Mouse (Mus musculus): ENCODE data around the gene Polr3gl. TPM values are rescaled to one million over a fixed set of nuclear protein-coding genes. Genes with fewer than 3 reads are reported as not detected.

Gene Polr3gl
- polyA plus RNA-seq, 1 experiment from 2014 or later, result 28.4 TPM

GRCm38 (mm10) chr3:96551890-96552289, 42.1 kb downstream of the Polr3gl start:
- Histone ChIP-seq H3K4me3 (ENCODE audit: low read depth, low read length) (no peak overlapping the region), H3K4me1 (replicated peaks; ENCODE audit: control insufficient read depth, insufficient read depth, low read length) (peaks cover 3% of the 10 kb centered on the region), H3K27me3 (ENCODE audit: control insufficient read depth, insufficient read depth, low read length) (no peaks in the 10 kb centered on the region), H3K27ac (ENCODE audit: low read depth, low read length) (no peak overlapping the region), H3K9me3 (ENCODE audit: control insufficient read depth, low read length) (no peaks in the 10 kb centered on the region), H3K36me3 (ENCODE audit: control insufficient read depth, insufficient read depth, low read length) (no peaks in the 10 kb centered on the region), H3K9ac (ENCODE audit: low read length) (no peak overlapping the region), H3K4me2 (ENCODE audit: low read depth, low read length, severe bottlenecking) (no peak overlapping the region)
- DNase-seq (ENCODE audit: low spot score), result no peak
- 78% methylated on average over 7 of the region's 7 CpGs for WGBS
- no peak for ATAC-seq (replicated peaks; ENCODE audit: low FRiP score)

GRCm38 (mm10) chr3:96551203-96551602, 42.8 kb downstream of the Polr3gl start:
- H3K36me3 ChIP-seq (ENCODE audit: control insufficient read depth, insufficient read depth, low read length), result no peaks in the 10 kb centered on the region
- H3K9ac ChIP-seq (ENCODE audit: low read length), result no peak overlapping the region
- peaks cover 3% of the 10 kb centered on the region for H3K4me1 ChIP-seq (replicated peaks; ENCODE audit: control insufficient read depth, insufficient read depth, low read length)
- no peak overlapping the region for H3K27ac ChIP-seq (ENCODE audit: low read depth, low read length)
- no peaks in the 10 kb centered on the region for H3K27me3 ChIP-seq (ENCODE audit: control insufficient read depth, insufficient read depth, low read length)
- no peak for ATAC-seq (replicated peaks; ENCODE audit: low FRiP score)
- no peak overlapping the region for H3K4me3 ChIP-seq (ENCODE audit: low read depth, low read length)
- no peak for DNase-seq (ENCODE audit: low spot score)
- 19% methylated on average over 8 of the region's 8 CpGs for WGBS
- H3K4me2 ChIP-seq (ENCODE audit: low read depth, low read length, severe bottlenecking), result no peak overlapping the region
- H3K9me3 ChIP-seq (ENCODE audit: control insufficient read depth, low read length), result no peaks in the 10 kb centered on the region

GRCm38 (mm10) chr3:96549346-96549745, 44.6 kb downstream of the Polr3gl start:
- no peaks in the 10 kb centered on the region for H3K4me1 ChIP-seq (replicated peaks; ENCODE audit: control insufficient read depth, insufficient read depth, low read length)
- no peak overlapping the region for H3K4me3 ChIP-seq (ENCODE audit: low read depth, low read length)
- H3K36me3 ChIP-seq (ENCODE audit: control insufficient read depth, insufficient read depth, low read length), result no peaks in the 10 kb centered on the region
- H3K27me3 ChIP-seq (ENCODE audit: control insufficient read depth, insufficient read depth, low read length), result no peaks in the 10 kb centered on the region
- H3K27ac ChIP-seq (ENCODE audit: low read depth, low read length), result no peak overlapping the region
- WGBS, result 84% methylated on average over 5 of the region's 5 CpGs
- no peak overlapping the region for H3K9ac ChIP-seq (ENCODE audit: low read length)
- H3K4me2 ChIP-seq (ENCODE audit: low read depth, low read length, severe bottlenecking), result no peak overlapping the region
- no peaks in the 10 kb centered on the region for H3K9me3 ChIP-seq (ENCODE audit: control insufficient read depth, low read length)
- DNase-seq (ENCODE audit: low spot score) (no peak), ATAC-seq (replicated peaks; ENCODE audit: low FRiP score) (no peak)

- no peak overlapping the region for H3K4me2 ChIP-seq (ENCODE audit: low read depth, low read length, severe bottlenecking)
- DNase-seq (ENCODE audit: low spot score), result no peak
- H3K36me3 ChIP-seq (ENCODE audit: control insufficient read depth, insufficient read depth, low read length), result no peaks in the 10 kb centered on the region
- H3K4me1 ChIP-seq (replicated peaks; ENCODE audit: control insufficient read depth, insufficient read depth, low read length), result no peaks in the 10 kb centered on the region
- H3K27me3 ChIP-seq (ENCODE audit: control insufficient read depth, insufficient read depth, low read length), result no peaks in the 10 kb centered on the region
- WGBS, result 84% methylated on average over 7 of the region's 7 CpGs
- no peak for ATAC-seq (replicated peaks; ENCODE audit: low FRiP score)
- no peak overlapping the region for H3K9ac ChIP-seq (ENCODE audit: low read length)
- no peak overlapping the region for H3K27ac ChIP-seq (ENCODE audit: low read depth, low read length)
- no peaks in the 10 kb centered on the region for H3K9me3 ChIP-seq (ENCODE audit: control insufficient read depth, low read length)
- H3K4me3 ChIP-seq (ENCODE audit: low read depth, low read length), result no peak overlapping the region
Observed at GRCm38 (mm10) chr3:96548824-96549223, 45.2 kb downstream of the Polr3gl start.

DNA sequence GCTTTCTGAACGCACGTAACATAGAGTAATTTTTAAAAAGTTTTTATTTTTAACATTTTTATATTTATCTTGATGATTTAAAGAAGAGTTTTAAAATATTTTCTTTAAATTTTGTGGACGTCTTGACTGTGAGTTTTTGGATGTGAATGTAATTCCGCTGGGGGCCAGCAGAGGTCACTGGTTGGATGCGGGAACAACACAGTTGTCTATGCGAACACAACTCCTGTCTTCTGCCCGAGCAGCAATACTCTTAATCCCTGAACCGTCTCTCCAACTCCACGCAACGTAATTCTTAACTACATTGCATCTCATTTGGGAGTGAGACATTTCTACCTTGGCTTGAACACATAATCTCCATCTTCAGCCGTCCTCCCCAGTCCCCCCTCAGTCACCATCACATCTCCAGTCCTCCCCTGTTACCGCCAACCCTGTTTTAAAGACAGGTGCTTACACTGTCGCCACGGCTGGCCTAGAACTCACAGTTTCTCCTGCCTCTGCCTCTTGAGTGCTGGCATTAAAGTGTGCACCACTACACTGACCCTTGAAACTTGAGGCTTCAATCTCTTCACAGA, 46.5 kb downstream of the Polr3gl start:
- Histone ChIP-seq H3K27me3 (ENCODE audit: control insufficient read depth, insufficient read depth, low read length) (no peaks in the 10 kb centered on the region), H3K36me3 (ENCODE audit: control insufficient read depth, insufficient read depth, low read length) (no peaks in the 10 kb centered on the region), H3K4me1 (replicated peaks; ENCODE audit: control insufficient read depth, insufficient read depth, low read length) (no peaks in the 10 kb centered on the region), H3K9me3 (ENCODE audit: control insufficient read depth, low read length) (no peaks in the 10 kb centered on the region), H3K4me2 (ENCODE audit: low read depth, low read length, severe bottlenecking) (peak overlapping the region; percentile 31), H3K4me3 (ENCODE audit: low read depth, low read length) (no peak overlapping the region), H3K9ac (ENCODE audit: low read length) (no peak overlapping the region), H3K27ac (ENCODE audit: low read depth, low read length) (no peak overlapping the region)
- 6% methylated on average over 14 of the region's 14 CpGs for WGBS
- ATAC-seq (replicated peaks; ENCODE audit: low FRiP score), result no peak; the same call in 1 of the 2 replicates
- peak; percentile 84 for DNase-seq (ENCODE audit: low spot score)

GRCm38 (mm10) chr3:96546880-96547279, 47.1 kb downstream of the Polr3gl start:
- Histone ChIP-seq H3K9me3 (ENCODE audit: control insufficient read depth, low read length) (no peaks in the 10 kb centered on the region), H3K4me3 (ENCODE audit: low read depth, low read length) (no peak overlapping the region), H3K4me2 (ENCODE audit: low read depth, low read length, severe bottlenecking) (0 out of 2 replicates have a peak overlapping the region, but pooled peaks have one; percentile 31), H3K36me3 (ENCODE audit: control insufficient read depth, insufficient read depth, low read length) (no peaks in the 10 kb centered on the region), H3K27me3 (ENCODE audit: control insufficient read depth, insufficient read depth, low read length) (no peaks in the 10 kb centered on the region), H3K9ac (ENCODE audit: low read length) (no peak overlapping the region), H3K4me1 (replicated peaks; ENCODE audit: control insufficient read depth, insufficient read depth, low read length) (no peaks in the 10 kb centered on the region), H3K27ac (ENCODE audit: low read depth, low read length) (no peak overlapping the region)
- DNase-seq (ENCODE audit: low spot score) (no peak), ATAC-seq (replicated peaks; ENCODE audit: low FRiP score) (no peak)
- WGBS, result 43% methylated on average over 4 of the region's 4 CpGs

DNA sequence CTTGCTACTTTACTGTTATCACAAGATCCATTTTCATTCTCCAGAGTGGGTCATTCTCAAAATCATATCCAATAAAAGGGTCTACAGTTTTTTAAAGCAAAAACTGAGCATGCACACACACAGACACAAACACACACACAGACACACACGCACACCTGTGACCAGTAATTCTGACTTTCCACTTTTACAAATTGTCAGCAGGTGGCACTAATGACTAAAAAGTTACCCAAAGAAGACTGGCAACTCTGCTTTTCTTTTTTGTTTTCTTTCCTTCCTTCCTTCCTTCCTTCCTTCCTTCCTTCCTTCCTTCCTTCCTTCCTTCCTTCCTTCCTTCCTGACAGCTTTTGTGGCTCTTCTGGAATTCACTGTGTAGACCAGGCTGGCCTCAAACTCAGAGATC, 48.4 kb downstream of the Polr3gl start:
- WGBS, result 41% methylated on average over 1 of the region's 1 CpGs
- ATAC-seq (replicated peaks; ENCODE audit: low FRiP score) (no peak), DNase-seq (ENCODE audit: low spot score) (no peak)

GRCm38 (mm10) chr3:96543345-96543744, 50.6 kb downstream of the Polr3gl start:
- ATAC-seq (replicated peaks; ENCODE audit: low FRiP score) (no peak), DNase-seq (ENCODE audit: low spot score) (no peak)
- Histone ChIP-seq H3K27ac (ENCODE audit: low read depth, low read length) (no peak overlapping the region), H3K27me3 (ENCODE audit: control insufficient read depth, insufficient read depth, low read length) (no peaks in the 10 kb centered on the region), H3K36me3 (ENCODE audit: control insufficient read depth, insufficient read depth, low read length) (no peaks in the 10 kb centered on the region), H3K4me2 (ENCODE audit: low read depth, low read length, severe bottlenecking) (no peak overlapping the region), H3K4me3 (ENCODE audit: low read depth, low read length) (no peak overlapping the region), H3K9ac (ENCODE audit: low read length) (no peak overlapping the region), H3K9me3 (ENCODE audit: control insufficient read depth, low read length) (no peaks in the 10 kb centered on the region), H3K4me1 (replicated peaks; ENCODE audit: control insufficient read depth, insufficient read depth, low read length) (no peaks in the 10 kb centered on the region)
- WGBS, result 89% methylated on average over 11 of the region's 11 CpGs

More for the DNA sequence above, 48.4 kb downstream of the Polr3gl start:
- no peaks in the 10 kb centered on the region for H3K36me3 ChIP-seq (ENCODE audit: control insufficient read depth, insufficient read depth, low read length)
- no peak overlapping the region for H3K27ac ChIP-seq (ENCODE audit: low read depth, low read length)
- no peak overlapping the region for H3K4me2 ChIP-seq (ENCODE audit: low read depth, low read length, severe bottlenecking)
- no peaks in the 10 kb centered on the region for H3K9me3 ChIP-seq (ENCODE audit: control insufficient read depth, low read length)
- H3K9ac ChIP-seq (ENCODE audit: low read length), result no peak overlapping the region
- no peaks in the 10 kb centered on the region for H3K4me1 ChIP-seq (replicated peaks; ENCODE audit: control insufficient read depth, insufficient read depth, low read length)
- H3K27me3 ChIP-seq (ENCODE audit: control insufficient read depth, insufficient read depth, low read length), result no peaks in the 10 kb centered on the region
- no peak overlapping the region for H3K4me3 ChIP-seq (ENCODE audit: low read depth, low read length)

GRCm38 (mm10) chr3:96542554-96542953, 51.4 kb downstream of the Polr3gl start:
- no peak overlapping the region for H3K27ac ChIP-seq (ENCODE audit: low read depth, low read length)
- no peak for ATAC-seq (replicated peaks; ENCODE audit: low FRiP score)
- WGBS, result 81% methylated on average over 8 of the region's 8 CpGs

More at GRCm38 (mm10) chr3:96542554-96542953, 51.4 kb downstream of the Polr3gl start:
- Histone ChIP-seq H3K4me3 (ENCODE audit: low read depth, low read length) (no peak overlapping the region), H3K4me2 (ENCODE audit: low read depth, low read length, severe bottlenecking) (no peak overlapping the region), H3K4me1 (replicated peaks; ENCODE audit: control insufficient read depth, insufficient read depth, low read length) (no peaks in the 10 kb centered on the region), H3K36me3 (ENCODE audit: control insufficient read depth, insufficient read depth, low read length) (no peaks in the 10 kb centered on the region), H3K9me3 (ENCODE audit: control insufficient read depth, low read length) (no peaks in the 10 kb centered on the region), H3K27me3 (ENCODE audit: control insufficient read depth, insufficient read depth, low read length) (no peaks in the 10 kb centered on the region), H3K9ac (ENCODE audit: low read length) (no peak overlapping the region)
- no peak for DNase-seq (ENCODE audit: low spot score)

All from forebrain, embryonic 11.5 days (tissue).